8 mouse cellular contexts compared by ENCODE assay signal in genomic region chr6:108211896-108212880, GRCm38 (mm10). TPM values are rescaled to one million over a fixed set of nuclear protein-coding genes. Genes with fewer than 3 reads are reported as not detected.
A peak's percentile ranks its signal among the peaks of the same experiment; 100 is the strongest.
DNase-seq lines count a peak whose midpoint lies in the region; ATAC-seq and TF ChIP-seq lines count a peak whose summit lies in the region.

No protein-coding gene starts in this region.

- whole genome bisulfite sequencing in kidney, embryonic 14.5 days, result 7% methylated on average over 36 of the region's 36 CpGs
- WGBS in embryonic facial prominence, embryonic 12.5 days, result 5% methylated on average over 36 of the region's 36 CpGs
- 4% methylated on average over 36 of the region's 36 CpGs for WGBS in hindbrain, postnatal 0 days

- peak overlapping the region; percentile 64 for H3K4me2 ChIP-seq in kidney, embryonic 14.5 days (replicated peaks; ENCODE audit: low read depth, low read length)
- H3K4me2 ChIP-seq in embryonic facial prominence, embryonic 12.5 days (replicated peaks), result peak overlapping the region; percentile 76
- H3K4me2 ChIP-seq in hindbrain, postnatal 0 days (ENCODE audit: low read depth, low read length), result peak overlapping the region; percentile 80

- no peaks in the 10 kb centered on the region for H3K27me3 ChIP-seq in kidney, embryonic 14.5 days (ENCODE audit: control insufficient read depth, insufficient read depth, low read length)
- no peaks in the 10 kb centered on the region for H3K27me3 ChIP-seq in embryonic facial prominence, embryonic 12.5 days
- no peaks in the 10 kb centered on the region for H3K27me3 ChIP-seq in hindbrain, postnatal 0 days (ENCODE audit: insufficient read depth, low read length)
- H3K27me3 ChIP-seq in megakaryocyte, embryonic 14.5 days (replicated peaks), result no peaks in the 10 kb centered on the region

- H3K9ac ChIP-seq in kidney, embryonic 14.5 days (ENCODE audit: low read depth, low read length), result peak overlapping the region; percentile 55
- peak overlapping the region; percentile 38; the same call in 1 of the 2 replicates for H3K9ac ChIP-seq in embryonic facial prominence, embryonic 12.5 days
- peak overlapping the region; percentile 25 for H3K9ac ChIP-seq in hindbrain, postnatal 0 days (replicated peaks; ENCODE audit: low read length)

- H3K27ac ChIP-seq in kidney, embryonic 14.5 days (ENCODE audit: low read depth, low read length), result peak overlapping the region; percentile 57
- peak overlapping the region; percentile 75 for H3K27ac ChIP-seq in embryonic facial prominence, embryonic 12.5 days
- H3K27ac ChIP-seq in hindbrain, postnatal 0 days, result no peak overlapping the region

- H3K4me1 ChIP-seq in kidney, embryonic 14.5 days (ENCODE audit: control insufficient read depth, insufficient read depth, low read length), result peaks cover 9% of the 10 kb centered on the region
- peaks cover 26% of the 10 kb centered on the region for H3K4me1 ChIP-seq in embryonic facial prominence, embryonic 12.5 days
- no peaks in the 10 kb centered on the region for H3K4me1 ChIP-seq in hindbrain, postnatal 0 days (ENCODE audit: insufficient read depth, low read length)
- H3K4me1 ChIP-seq in megakaryocyte, embryonic 14.5 days, result peaks cover 52% of the 10 kb centered on the region

- no peak for TF ChIP-seq CTCF in hindbrain, postnatal 0 days (IDR thresholded peaks at IDR 0.05; ENCODE audit: low read depth)

- ATAC-seq in kidney, embryonic 14.5 days (ENCODE audit: low FRiP score, low TSS enrichment), result peak; percentile 21; the same call in 1 of the 2 replicates
- peak; percentile 16; the same call in 1 of the 2 replicates for ATAC-seq in embryonic facial prominence, embryonic 12.5 days (ENCODE audit: insufficient number of reproducible peaks, insufficient read depth, low FRiP score, low TSS enrichment)
- no peak for ATAC-seq in hindbrain, postnatal 0 days

- no peaks in the 10 kb centered on the region for H3K9me3 ChIP-seq in kidney, embryonic 14.5 days (ENCODE audit: control insufficient read depth, low read length)
- H3K9me3 ChIP-seq in embryonic facial prominence, embryonic 12.5 days, result no peaks in the 10 kb centered on the region
- H3K9me3 ChIP-seq in hindbrain, postnatal 0 days (ENCODE audit: low read length), result no peaks in the 10 kb centered on the region
- no peaks in the 10 kb centered on the region for H3K9me3 ChIP-seq in megakaryocyte, embryonic 14.5 days

- peak overlapping the region; percentile 78 for H3K4me3 ChIP-seq in kidney, embryonic 14.5 days (ENCODE audit: low read length)
- H3K4me3 ChIP-seq in embryonic facial prominence, embryonic 12.5 days, result peak overlapping the region; percentile 59
- H3K4me3 ChIP-seq in hindbrain, postnatal 0 days (ENCODE audit: low read length), result peak overlapping the region; percentile 50
- peak overlapping the region; percentile 100 for H3K4me3 ChIP-seq in megakaryocyte, embryonic 14.5 days (replicated peaks)

- H3K36me3 ChIP-seq in kidney, embryonic 14.5 days (ENCODE audit: control insufficient read depth, insufficient read depth, low read length), result no peaks in the 10 kb centered on the region
- no peaks in the 10 kb centered on the region for H3K36me3 ChIP-seq in embryonic facial prominence, embryonic 12.5 days
- H3K36me3 ChIP-seq in hindbrain, postnatal 0 days (ENCODE audit: insufficient read depth, low read length), result no peaks in the 10 kb centered on the region
- peaks cover 13% of the 10 kb centered on the region for H3K36me3 ChIP-seq in megakaryocyte, embryonic 14.5 days (replicated peaks; ENCODE audit: low read length)

- no peak for DNase-seq in kidney, postnatal 25 days
- peak; percentile 38 for DNase-seq in Muller cell, postnatal 12 days (ENCODE audit: inconsistent ontology term)
- DNase-seq in hindbrain, postnatal 0 days (ENCODE audit: low spot score), result peak; percentile 31
- no peak for DNase-seq in frontal cortex, postnatal 14 days (ENCODE audit: low spot score in 2 of 2)
- no peak for DNase-seq in frontal cortex, adult 2 months (ENCODE audit: extremely low spot score in 1 of 2, low spot score in 1 of 2)

RNA-seq across cellular contexts. Expression of gene Itpr1, which starts 0.7 kb away (rescaled TPM):
- polyA plus RNA-seq in kidney, embryonic 14.5 days (2014; fragmentation: Nextera tagmentation; extraction: Ambion mirVana), result 13.8 and 22.4 TPM in 2 replicates
- polyA plus RNA-seq in embryonic facial prominence, embryonic 12.5 days (2016; fragmentation: Nextera tagmentation; extraction: Ambion mirVana), result 11.9 and 12.5 TPM in 2 replicates
- 35.4 and 47.1 TPM in 2 replicates for total RNA-seq in hindbrain, postnatal 0 days (2014; rRNA removed)
- polyA plus RNA-seq in hindbrain, postnatal 0 days (2015; fragmentation: Nextera tagmentation; extraction: Ambion mirVana), result 7.2 and 8.4 TPM in 2 replicates
- 7.9 and 8.3 TPM in 2 replicates for polyA plus RNA-seq in megakaryocyte, embryonic 14.5 days (2012; ENCODE audit: insufficient read depth, low replicate concordance)
- polyA plus RNA-seq in frontal cortex, adult 2 months (2012; rRNA removed), result 113 and 128 TPM in 2 replicates

RNA-seq across cellular contexts. Expression of gene Sumf1, which starts 26.8 kb away (rescaled TPM):
- polyA plus RNA-seq in kidney, embryonic 14.5 days (2014; fragmentation: Nextera tagmentation; extraction: Ambion mirVana), result 16.6 and 26.8 TPM in 2 replicates
- polyA plus RNA-seq in embryonic facial prominence, embryonic 12.5 days (2016; fragmentation: Nextera tagmentation; extraction: Ambion mirVana), result 22.3 and 22.7 TPM in 2 replicates
- total RNA-seq in hindbrain, postnatal 0 days (2014; rRNA removed), result 22.5 and 30.3 TPM in 2 replicates
- polyA plus RNA-seq in hindbrain, postnatal 0 days (2015; fragmentation: Nextera tagmentation; extraction: Ambion mirVana), result 14.4 and 15.8 TPM in 2 replicates
- polyA plus RNA-seq in megakaryocyte, embryonic 14.5 days (2012; ENCODE audit: insufficient read depth, low replicate concordance), result 3.8 and 16.6 TPM in 2 replicates
- polyA plus RNA-seq in frontal cortex, adult 2 months (2012; rRNA removed), result 15.9 and 18.7 TPM in 2 replicates

Comparison
In these comparisons a context has a peak if more than half of its experiments do, and no peak if none do; other contexts are left out.
1. H3K4me3 ChIP-seq: peak in every context shown above with its lines; median percentile 100 in megakaryocyte, embryonic 14.5 days; 78 in kidney, embryonic 14.5 days; 59 in embryonic facial prominence, embryonic 12.5 days; 50 in hindbrain, postnatal 0 days.
2. DNase-seq: peak in Muller cell, postnatal 12 days (single experiment) and hindbrain, postnatal 0 days (single experiment); none in kidney, postnatal 25 days (0 of 2), frontal cortex, postnatal 14 days (0 of 2) and frontal cortex, adult 2 months (0 of 2).
3. Peak in every context shown above with its lines, with median percentiles within 50 percentile points of each other: H3K4me2 ChIP-seq and H3K9ac ChIP-seq.